ENCODE assay signal across 27 mouse cellular contexts in genomic region chr4:111483499-111483898, GRCm38 (mm10).
"Had no signal": no experiment of that assay in that cellular context is flagged by ENCODE, and none has a peak within 500 bp of the region (broad histone marks: within the 10 kb centered on the region; RNA-seq: fewer than 3 reads in every experiment).

No protein-coding gene starts in this region.

- H3K27ac ChIP-seq: gastrocnemius, adult 2 months; heart, embryonic 10.5 days; hindbrain, embryonic 10.5 days; hindbrain, embryonic 12.5 days; hindbrain, embryonic 14.5 days; kidney, embryonic 15.5 days; kidney, postnatal 0 days; limb, embryonic 10.5 days; limb, embryonic 12.5 days had no signal

- DNase-seq: forebrain, postnatal 0 days; gastrocnemius, adult 2 months; gastrocnemius, postnatal 10 days; gastrocnemius, postnatal 25 days; heart, adult 18-20 months; heart, postnatal 10 days; heart, postnatal 4 days; kidney, adult 11 months; kidney, adult 2 months; kidney, adult 9 months; kidney, postnatal 14 days; kidney, postnatal 36 days; layer of hippocampus, adult 9-11 months; layer of hippocampus, postnatal 36 days; liver had no signal

- H3K36me3 ChIP-seq: heart, embryonic 10.5 days; heart, embryonic 12.5 days; hindbrain, embryonic 10.5 days; hindbrain, embryonic 12.5 days; kidney, embryonic 15.5 days; limb, embryonic 10.5 days; limb, embryonic 12.5 days had no signal

- H3K9me3 ChIP-seq: heart, embryonic 10.5 days; heart, embryonic 12.5 days; hindbrain, embryonic 10.5 days; hindbrain, embryonic 12.5 days; kidney, embryonic 15.5 days; limb, embryonic 10.5 days; limb, embryonic 12.5 days had no signal

- H3K27me3 ChIP-seq: hindbrain, embryonic 12.5 days; kidney, embryonic 15.5 days; limb, embryonic 12.5 days had no signal

- H3K4me3 ChIP-seq: gastrocnemius, adult 2 months; heart, embryonic 10.5 days; heart, embryonic 12.5 days; hindbrain, embryonic 10.5 days; hindbrain, embryonic 12.5 days; kidney, embryonic 15.5 days; limb, embryonic 10.5 days; limb, embryonic 12.5 days had no signal

- H3K9ac ChIP-seq: forebrain, postnatal 0 days; heart, embryonic 12.5 days; hindbrain, embryonic 12.5 days; hindbrain, embryonic 14.5 days; kidney, embryonic 15.5 days; limb, embryonic 12.5 days had no signal

- H3K4me2 ChIP-seq: heart, embryonic 12.5 days; hindbrain, embryonic 12.5 days; hindbrain, embryonic 14.5 days; kidney, embryonic 15.5 days; limb, embryonic 12.5 days; liver, embryonic 11.5 days had no signal

- ATAC-seq: forebrain, postnatal 0 days; hindbrain, embryonic 16.5 days; inflammation-experienced regulatory T-cells, adult 6 months had no signal
